Mouse (Mus musculus) G1E (cell line): ENCODE data around the gene Dnajc7. TPM values are rescaled to one million over a fixed set of nuclear protein-coding genes. Genes with fewer than 3 reads are reported as not detected.
"Not testable (repeated sequence)": the region's sequence is repeated elsewhere in the genome, so short reads cannot be mapped to it uniquely, and the experiment has no call there.

Experiments
- ATAC-seq: 2 replicates; pipeline ENCODE4 v1.8.0; 2016; ENCODE audit warnings: mild to moderate bottlenecking; ENCODE audit not compliant: insufficient number of reproducible peaks, poor library complexity, low FRiP score, severe bottlenecking; ENCODE audit errors: extremely low read depth
- DNase-seq: peaks from one replicate; pipeline ENCODE4 v3.0.0; 2012; ENCODE audit warnings: low spot score
- H3K27me3 ChIP-seq: 2 replicates; pipeline ENCODE4 v1.6.1; 2012; ENCODE audit warnings: mild to moderate bottlenecking, low read length, inconsistent platforms; ENCODE audit not compliant: insufficient read depth
- H3K36me3 ChIP-seq: replicated peaks from 2 replicates; pipeline ENCODE3; 2012; ENCODE audit warnings: mild to moderate bottlenecking, inconsistent platforms
- H3K4me1 ChIP-seq: 2 replicates; pipeline ENCODE4 v1.6.1; 2012; ENCODE audit warnings: low read depth, low read length, inconsistent platforms, mixed read lengths; ENCODE audit not compliant: insufficient read depth
- H3K4me3 ChIP-seq: 2 replicates; pipeline ENCODE4 v1.5.1; 2012; ENCODE audit warnings: low read depth, mild to moderate bottlenecking, inconsistent platforms, low read length, moderate library complexity, mixed read lengths
- H3K9me3 ChIP-seq: replicated peaks from 2 replicates; pipeline ENCODE4 v1.6.1; 2012; ENCODE audit warnings: inconsistent platforms
- CTCF ChIP-seq: IDR thresholded peaks from 2 replicates; pipeline ENCODE4 v1.5.1; 2012; ENCODE audit warnings: low read depth, low read length, inconsistent platforms, mixed read lengths
- GATA1 ChIP-seq: IDR thresholded peaks from 2 replicates; pipeline ENCODE4 v1.6.1; 2012; ENCODE audit warnings: borderline replicate concordance, low read length, inconsistent platforms, mixed read lengths
- GATA2 ChIP-seq: IDR thresholded peaks from 2 replicates; pipeline ENCODE4 v1.6.1; 2012; ENCODE audit warnings: low read depth, low read length, inconsistent platforms, borderline replicate concordance
- POLR2AphosphoS5 ChIP-seq: IDR thresholded peaks from 2 replicates; pipeline ENCODE4 v1.6.1; 2012; ENCODE audit warnings: low read depth, low read length, inconsistent platforms; ENCODE audit not compliant: insufficient replicate concordance
- TAL1 ChIP-seq: conservative IDR thresholded peaks from 2 replicates; pipeline ENCODE4 v1.6.1; 2012; ENCODE audit warnings: low read depth, low read length, inconsistent platforms, mixed read lengths
- polyA plus RNA-seq: library from polyadenylated mRNA; stranded (reverse); fragments of >175 nt; gene quantifications from 2 replicates; pipeline ENCODE4 v1.2.3, GENCODE M21; 2012
- total RNA-seq, 2 experiments: library from RNA; stranded (forward) in 1 of 2; stranded (reverse) in 1 of 2; fragments of 200-1000 nt in 1 of 2; fragments of >200 nt in 1 of 2; fragmentation: Nextera tagmentation in 1 of 2; gene quantifications; 2 replicates each; pipeline ENCODE4 v1.2.3; 2014 to 2017

Dnajc7 gene
- total and polyA plus RNA-seq, 3 experiments, result 140 to 234 (median 151) TPM

DNA sequence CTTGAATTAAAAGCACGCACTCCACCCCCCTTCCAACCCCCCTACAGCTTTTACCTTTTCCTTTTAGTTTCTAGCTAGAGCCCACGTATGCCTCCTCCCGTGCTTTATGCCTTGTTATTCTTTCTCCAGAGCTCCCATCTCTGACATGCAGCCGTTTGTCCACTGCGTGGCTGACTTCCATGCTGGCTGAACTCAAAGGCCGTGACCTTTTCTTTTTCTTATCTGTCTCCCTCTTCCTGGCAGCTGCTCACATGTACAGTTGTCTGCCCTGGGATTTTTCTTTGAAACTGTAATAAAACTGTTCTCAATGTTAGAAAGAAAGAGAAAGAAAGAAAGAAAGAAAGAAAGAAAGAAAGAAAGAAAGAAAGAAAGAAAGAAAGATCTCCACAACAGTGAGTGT is 79.0 kb downstream of the Dnajc7 start:
- Histone ChIP-seq H3K4me3 (no peak overlapping the region), H3K27me3 (peaks cover 24% of the 10 kb centered on the region), H3K9me3 (no peaks in the 10 kb centered on the region), H3K4me1 (peaks cover 24% of the 10 kb centered on the region), H3K36me3 (no peaks in the 10 kb centered on the region)
- DNase-seq (no peak), ATAC-seq (no peak)
- TF ChIP-seq POLR2AphosphoS5 (no peak), TAL1 (no peak), GATA2 (no peak), CTCF (no peak), GATA1 (no peak)

DNA sequence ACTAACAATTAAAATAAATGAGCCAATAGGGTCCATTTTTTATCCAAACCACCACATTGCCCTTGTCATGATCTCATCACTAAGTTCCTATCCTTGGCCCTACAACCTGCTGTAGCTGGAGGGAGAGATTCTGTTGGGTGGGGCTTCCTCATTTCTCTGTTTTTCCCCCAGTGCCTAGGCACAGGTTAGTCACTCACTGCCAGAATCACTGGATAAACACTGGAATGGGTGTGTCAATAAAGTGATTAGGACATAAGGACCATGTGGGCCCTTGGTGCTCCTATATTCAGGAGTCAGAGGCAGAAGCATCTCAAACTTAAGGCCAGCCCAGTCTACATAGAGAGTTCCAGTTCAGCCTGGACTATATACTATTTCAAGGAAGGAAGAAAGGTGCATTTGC is 83.5 kb downstream of the Dnajc7 start:
- no peak for DNase-seq
- no peak for TF ChIP-seq GATA2
- TF ChIP-seq CTCF, result no peak
- H3K4me3 ChIP-seq, result no peak overlapping the region
- H3K27me3 ChIP-seq, result peaks cover 23% of the 10 kb centered on the region
- H3K9me3 ChIP-seq, result peaks cover 7% of the 10 kb centered on the region
- ATAC-seq, result no peak
- H3K36me3 ChIP-seq, result no peaks in the 10 kb centered on the region
- H3K4me1 ChIP-seq, result peaks cover 6% of the 10 kb centered on the region

DNA sequence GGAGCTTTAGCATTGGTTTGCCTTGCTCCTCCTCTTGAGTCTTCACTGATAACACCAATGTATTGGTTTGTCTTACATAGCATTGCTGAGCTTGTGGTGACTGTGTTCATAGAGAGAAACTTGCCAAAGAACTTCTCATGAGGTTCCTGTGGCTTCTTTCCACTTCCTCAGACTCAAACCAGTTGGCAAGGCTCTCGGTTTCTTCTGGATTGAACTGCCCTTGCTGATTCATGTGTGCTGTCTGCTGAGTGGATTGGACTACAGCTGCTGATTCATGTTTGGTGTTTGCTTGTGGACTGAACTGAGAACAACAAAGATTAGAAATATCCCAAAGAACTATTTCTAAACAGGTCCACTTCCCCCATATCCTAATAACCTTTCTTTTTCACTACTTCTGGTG is 84.0 kb downstream of the Dnajc7 start:
- DNase-seq, result no peak
- Histone ChIP-seq H3K27me3 (peaks cover 23% of the 10 kb centered on the region), H3K4me3 (no peak overlapping the region), H3K36me3 (no peaks in the 10 kb centered on the region), H3K9me3 (peaks cover 7% of the 10 kb centered on the region), H3K4me1 (peaks cover 6% of the 10 kb centered on the region)
- ATAC-seq, result no peak
- TF ChIP-seq CTCF, result no peak
- no peak for TF ChIP-seq TAL1
- no peak for TF ChIP-seq GATA2
- TF ChIP-seq POLR2AphosphoS5, result no peak
- TF ChIP-seq GATA1, result no peak

DNA sequence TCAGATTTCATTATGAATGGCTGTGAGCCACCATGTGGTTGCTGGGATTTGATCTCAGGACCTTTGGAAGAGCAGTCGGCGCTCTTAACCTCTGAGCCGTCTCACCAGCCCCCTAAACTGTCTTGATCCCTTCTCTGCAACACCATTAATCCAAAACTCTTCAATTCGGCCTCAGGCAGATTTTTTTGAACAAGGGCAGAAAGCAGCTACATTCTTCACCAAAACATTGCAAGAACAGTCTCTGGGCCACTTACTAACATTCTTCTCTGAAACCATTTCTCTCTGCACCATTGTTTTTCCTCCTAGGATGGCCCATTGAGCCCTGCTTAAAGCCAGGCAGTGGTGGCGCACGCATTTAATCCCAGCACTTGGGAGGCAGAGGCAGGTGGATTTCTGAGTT is 85.1 kb downstream of the Dnajc7 start:
- not testable (repeated sequence) for H3K4me1 ChIP-seq, H3K9me3 ChIP-seq, ATAC-seq, H3K36me3 ChIP-seq, H3K4me3 ChIP-seq, DNase-seq
- peaks cover 23% of the 10 kb centered on the region for H3K27me3 ChIP-seq

DNA sequence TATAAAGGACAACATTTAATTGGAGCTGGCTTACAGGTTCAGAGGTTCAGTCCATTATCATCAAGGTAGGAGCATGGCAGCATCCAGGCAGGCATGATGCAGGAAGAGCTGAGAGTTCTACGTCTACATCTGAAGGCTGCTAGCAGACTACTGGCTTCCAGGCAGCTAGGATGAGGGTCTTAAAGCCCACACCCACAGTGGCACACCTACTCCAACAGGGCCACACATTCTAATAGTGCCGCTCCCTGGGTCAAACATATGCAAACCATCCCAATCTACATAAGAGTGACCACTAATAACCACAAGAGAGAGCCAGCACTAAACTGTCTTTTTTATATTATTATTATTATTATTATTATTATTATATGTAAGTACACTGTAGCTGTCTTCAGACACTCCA is 85.6 kb downstream of the Dnajc7 start:
- not testable (repeated sequence) for H3K36me3 ChIP-seq, H3K4me3 ChIP-seq, H3K4me1 ChIP-seq, H3K9me3 ChIP-seq, DNase-seq, ATAC-seq
- H3K27me3 ChIP-seq, result peaks cover 23% of the 10 kb centered on the region

DNA sequence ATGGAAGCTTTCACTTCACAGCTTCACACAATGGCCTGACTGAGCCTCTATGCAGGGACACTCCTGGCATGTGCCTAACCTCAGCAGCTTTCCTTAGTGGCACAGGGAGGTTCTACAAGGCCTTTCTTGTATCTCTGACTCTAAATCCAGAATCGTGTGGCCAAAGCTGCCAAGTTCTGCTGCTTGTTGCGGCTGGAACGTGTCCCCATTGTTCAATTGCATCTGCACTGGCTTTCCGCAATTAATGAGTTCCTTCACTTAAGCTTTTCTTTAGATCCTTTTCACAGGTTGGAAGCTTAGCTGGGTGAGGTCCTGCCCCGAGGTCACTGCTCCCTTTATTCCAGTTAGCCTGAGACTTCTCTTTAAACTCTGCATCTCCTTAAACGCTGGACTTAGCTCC is 86.1 kb downstream of the Dnajc7 start:
- TF ChIP-seq TAL1 (no peak), POLR2AphosphoS5 (no peak), CTCF (no peak), GATA1 (no peak), GATA2 (no peak)
- Histone ChIP-seq H3K36me3 (no peaks in the 10 kb centered on the region), H3K4me1 (peaks cover 2% of the 10 kb centered on the region), H3K9me3 (peaks cover 7% of the 10 kb centered on the region), H3K27me3 (peaks cover 19% of the 10 kb centered on the region), H3K4me3 (no peak overlapping the region)
- DNase-seq, result no peak
- ATAC-seq, result no peak

Other genes starting within 250 kb of the Dnajc7 start
- not detected in 2 replicates for gene Jup, start 222.4 kb downstream of the Dnajc7 start, total RNA-seq (2014; fragmentation: Nextera tagmentation)
- 0.33 and 0.58 TPM in 2 replicates for gene Jup, start 222.4 kb downstream of the Dnajc7 start, total RNA-seq (2017)
- not detected in 2 replicates for gene Jup, start 222.4 kb downstream of the Dnajc7 start, polyA plus RNA-seq
- not detected in 2 replicates for gene P3h4, start 205.3 kb downstream of the Dnajc7 start, total RNA-seq (2014; fragmentation: Nextera tagmentation)
- 0.06 TPM in 1 of 2 replicates, not detected in the other for gene P3h4, start 205.3 kb downstream of the Dnajc7 start, total RNA-seq (2017)
- not detected in 2 replicates for gene P3h4, start 205.3 kb downstream of the Dnajc7 start, polyA plus RNA-seq
- gene Fkbp10, start 204.5 kb downstream of the Dnajc7 start, total RNA-seq (2014; fragmentation: Nextera tagmentation), result not detected in 2 replicates
- 0.55 TPM in 1 of 2 replicates, not detected in the other for gene Fkbp10, start 204.5 kb downstream of the Dnajc7 start, total RNA-seq (2017)
- not detected in 2 replicates for gene Fkbp10, start 204.5 kb downstream of the Dnajc7 start, polyA plus RNA-seq
- gene Nt5c3b, start 178.4 kb downstream of the Dnajc7 start, total RNA-seq (2014; fragmentation: Nextera tagmentation), result 13.3 and 18.9 TPM in 2 replicates
- 19.1 and 19.6 TPM in 2 replicates for gene Nt5c3b, start 178.4 kb downstream of the Dnajc7 start, total RNA-seq (2017)
- gene Nt5c3b, start 178.4 kb downstream of the Dnajc7 start, polyA plus RNA-seq, result 41.2 and 49.0 TPM in 2 replicates
- gene Klhl10, start 178.3 kb downstream of the Dnajc7 start, total RNA-seq (2014; fragmentation: Nextera tagmentation), result 0.83 and 2.2 TPM in 2 replicates
- 0.23 and 0.98 TPM in 2 replicates for gene Klhl10, start 178.3 kb downstream of the Dnajc7 start, total RNA-seq (2017)
- gene Klhl10, start 178.3 kb downstream of the Dnajc7 start, polyA plus RNA-seq, result not detected in 2 replicates
- gene Klhl11, start 147.4 kb downstream of the Dnajc7 start, total RNA-seq (2014; fragmentation: Nextera tagmentation), result 22.4 and 28.3 TPM in 2 replicates
- gene Klhl11, start 147.4 kb downstream of the Dnajc7 start, total RNA-seq (2017), result 23.4 and 27.5 TPM in 2 replicates
- gene Klhl11, start 147.4 kb downstream of the Dnajc7 start, polyA plus RNA-seq, result 2.9 and 3.4 TPM in 2 replicates
- gene Acly, start 92.2 kb downstream of the Dnajc7 start, total RNA-seq (2014; fragmentation: Nextera tagmentation), result 134 and 139 TPM in 2 replicates
- gene Acly, start 92.2 kb downstream of the Dnajc7 start, total RNA-seq (2017), result 205 and 206 TPM in 2 replicates
- 36.3 and 86.9 TPM in 2 replicates for gene Acly, start 92.2 kb downstream of the Dnajc7 start, polyA plus RNA-seq
- 0.49 TPM in 1 of 2 replicates, not detected in the other for gene Ttc25, start 74.6 kb downstream of the Dnajc7 start, total RNA-seq (2014; fragmentation: Nextera tagmentation)
- 0.17 and 0.60 TPM in 2 replicates for gene Ttc25, start 74.6 kb downstream of the Dnajc7 start, total RNA-seq (2017)
- gene Ttc25, start 74.6 kb downstream of the Dnajc7 start, polyA plus RNA-seq, result 0.09 and 0.21 TPM in 2 replicates
- gene Cnp, start 45.3 kb downstream of the Dnajc7 start, total RNA-seq (2014; fragmentation: Nextera tagmentation), result 1.1 and 2.7 TPM in 2 replicates
- 4.8 and 5.9 TPM in 2 replicates for gene Cnp, start 45.3 kb downstream of the Dnajc7 start, total RNA-seq (2017)
- gene Cnp, start 45.3 kb downstream of the Dnajc7 start, polyA plus RNA-seq, result 5.1 and 5.9 TPM in 2 replicates
- gene Nkiras2, start 924 bp downstream of the Dnajc7 start, total RNA-seq (2014; fragmentation: Nextera tagmentation), result 47.6 and 54.9 TPM in 2 replicates
- 18.4 and 22.7 TPM in 2 replicates for gene Nkiras2, start 924 bp downstream of the Dnajc7 start, total RNA-seq (2017)
- 36.1 and 40.4 TPM in 2 replicates for gene Nkiras2, start 924 bp downstream of the Dnajc7 start, polyA plus RNA-seq
- gene Zfp385c, start 72.3 kb upstream of the Dnajc7 start, total RNA-seq (2014; fragmentation: Nextera tagmentation), result not detected in 2 replicates
- gene Zfp385c, start 72.3 kb upstream of the Dnajc7 start, total RNA-seq (2017), result 0.11 and 0.23 TPM in 2 replicates
- gene Zfp385c, start 72.3 kb upstream of the Dnajc7 start, polyA plus RNA-seq, result not detected in 2 replicates
- gene Dhx58, start 84.1 kb upstream of the Dnajc7 start, total RNA-seq (2014; fragmentation: Nextera tagmentation), result 1.4 and 2.0 TPM in 2 replicates
- 4.2 and 4.7 TPM in 2 replicates for gene Dhx58, start 84.1 kb upstream of the Dnajc7 start, total RNA-seq (2017)
- gene Dhx58, start 84.1 kb upstream of the Dnajc7 start, polyA plus RNA-seq, result 2.6 TPM in 2 replicates
- 46.8 and 47.0 TPM in 2 replicates for gene Kat2a, start 92.3 kb upstream of the Dnajc7 start, total RNA-seq (2014; fragmentation: Nextera tagmentation)
- gene Kat2a, start 92.3 kb upstream of the Dnajc7 start, total RNA-seq (2017), result 17.9 and 18.8 TPM in 2 replicates
- 93.4 and 94.2 TPM in 2 replicates for gene Kat2a, start 92.3 kb upstream of the Dnajc7 start, polyA plus RNA-seq
- 2.4 TPM in 1 of 2 replicates, not detected in the other for gene Hspb9, start 93.7 kb upstream of the Dnajc7 start, total RNA-seq (2014; fragmentation: Nextera tagmentation)
- gene Hspb9, start 93.7 kb upstream of the Dnajc7 start, total RNA-seq (2017), result 0.22 and 0.35 TPM in 2 replicates
- gene Hspb9, start 93.7 kb upstream of the Dnajc7 start, polyA plus RNA-seq, result 0.55 and 0.61 TPM in 2 replicates
- 181 and 202 TPM in 2 replicates for gene Rab5c, start 118.0 kb upstream of the Dnajc7 start, total RNA-seq (2014; fragmentation: Nextera tagmentation)
- gene Rab5c, start 118.0 kb upstream of the Dnajc7 start, total RNA-seq (2017), result 153 and 173 TPM in 2 replicates
- 362 and 429 TPM in 2 replicates for gene Rab5c, start 118.0 kb upstream of the Dnajc7 start, polyA plus RNA-seq
- not detected in 2 replicates for gene Kcnh4, start 139.8 kb upstream of the Dnajc7 start, total RNA-seq (2014; fragmentation: Nextera tagmentation)
- gene Kcnh4, start 139.8 kb upstream of the Dnajc7 start, total RNA-seq (2017), result not detected in 2 replicates
- gene Kcnh4, start 139.8 kb upstream of the Dnajc7 start, polyA plus RNA-seq, result not detected in 2 replicates
- gene Hcrt, start 142.8 kb upstream of the Dnajc7 start, total RNA-seq (2014; fragmentation: Nextera tagmentation), result not detected in 2 replicates
- not detected in 2 replicates for gene Hcrt, start 142.8 kb upstream of the Dnajc7 start, total RNA-seq (2017)
- gene Hcrt, start 142.8 kb upstream of the Dnajc7 start, polyA plus RNA-seq, result not detected in 2 replicates
- 6.0 and 6.3 TPM in 2 replicates for gene Ghdc, start 150.8 kb upstream of the Dnajc7 start, total RNA-seq (2014; fragmentation: Nextera tagmentation)
- 3.6 and 4.4 TPM in 2 replicates for gene Ghdc, start 150.8 kb upstream of the Dnajc7 start, total RNA-seq (2017)
- gene Ghdc, start 150.8 kb upstream of the Dnajc7 start, polyA plus RNA-seq, result 3.8 and 3.9 TPM in 2 replicates
- 91.4 and 93.0 TPM in 2 replicates for gene Stat5b, start 230.6 kb upstream of the Dnajc7 start, total RNA-seq (2014; fragmentation: Nextera tagmentation)
- 52.2 and 55.9 TPM in 2 replicates for gene Stat5b, start 230.6 kb upstream of the Dnajc7 start, total RNA-seq (2017)
- gene Stat5b, start 230.6 kb upstream of the Dnajc7 start, polyA plus RNA-seq, result 65.8 and 73.5 TPM in 2 replicates
- gene Stat5a, start 239.2 kb upstream of the Dnajc7 start, total RNA-seq (2014; fragmentation: Nextera tagmentation), result 161 and 162 TPM in 2 replicates
- 106 and 112 TPM in 2 replicates for gene Stat5a, start 239.2 kb upstream of the Dnajc7 start, total RNA-seq (2017)
- 157 and 161 TPM in 2 replicates for gene Stat5a, start 239.2 kb upstream of the Dnajc7 start, polyA plus RNA-seq